Mouse (Mus musculus): Measurements from ENCODE around the gene Chst12. TPM values are rescaled to one million over a fixed set of nuclear protein-coding genes. Genes with fewer than 3 reads are reported as not detected.

Chst12 gene
- polyA plus RNA-seq, 1 experiment from 2014 or later: 19.9 TPM

- DNase-seq (ENCODE audit: low spot score) (no peak), ATAC-seq (no peak)
- Histone ChIP-seq H3K4me3 (ENCODE audit: low read depth, low read length) (no peak overlapping the region), H3K36me3 (ENCODE audit: insufficient read depth, low read length) (no peaks in the 10 kb centered on the region), H3K4me1 (ENCODE audit: insufficient read depth, low read depth, low read length) (no peaks in the 10 kb centered on the region), H3K27me3 (replicated peaks; ENCODE audit: insufficient read depth, low read length) (no peaks in the 10 kb centered on the region), H3K9ac (replicated peaks; ENCODE audit: low read depth) (no peak overlapping the region), H3K27ac (ENCODE audit: low read length) (no peak overlapping the region), H3K9me3 (ENCODE audit: low read length) (no peaks in the 10 kb centered on the region), H3K4me2 (replicated peaks; ENCODE audit: low read depth, low read length) (no peak overlapping the region)
- TF ChIP-seq EP300 (IDR thresholded peaks at IDR 0.05): no peak
- TF ChIP-seq CTCF (IDR thresholded peaks at IDR 0.05): no peak
- WGBS: 54% methylated on average over 3 of the region's 3 CpGs
Observed at GRCm38 (mm10) chr5:140556859-140557258, 51.5 kb downstream of the Chst12 start.

GRCm38 (mm10) chr5:140562601-140563000 lies 57.3 kb downstream of the Chst12 start:
- WGBS: 54% methylated on average over 6 of the region's 9 CpGs
- no peak for TF ChIP-seq CTCF (IDR thresholded peaks at IDR 0.05)
- no peak for TF ChIP-seq EP300 (IDR thresholded peaks at IDR 0.05)
- no peak for DNase-seq (ENCODE audit: low spot score)

GRCm38 (mm10) chr5:140564896-140565295 lies 59.5 kb downstream of the Chst12 start, which contains the start of gene Grifin:
TSS of gene Grifin (minus strand) at chr5:140565071.
- Histone ChIP-seq H3K27me3 (replicated peaks; ENCODE audit: insufficient read depth, low read length) (no peaks in the 10 kb centered on the region), H3K36me3 (ENCODE audit: insufficient read depth, low read length) (no peaks in the 10 kb centered on the region), H3K4me3 (ENCODE audit: low read depth, low read length) (no peak within 1 kb of the TSS), H3K27ac (ENCODE audit: low read length) (no peak within 1 kb of the TSS), H3K9ac (replicated peaks; ENCODE audit: low read depth) (no peak within 1 kb of the TSS), H3K9me3 (ENCODE audit: low read length) (no peaks in the 10 kb centered on the region), H3K4me1 (ENCODE audit: insufficient read depth, low read depth, low read length) (peaks cover 3% of the 10 kb centered on the region; the same call in 1 of the 2 replicates), H3K4me2 (replicated peaks; ENCODE audit: low read depth, low read length) (no peak within 1 kb of the TSS)
- no peak for TF ChIP-seq CTCF (IDR thresholded peaks at IDR 0.05)
- TF ChIP-seq EP300 (IDR thresholded peaks at IDR 0.05): no peak
- 77% methylated on average over 4 of the region's 4 CpGs for WGBS
- DNase-seq (ENCODE audit: low spot score): no peak
- ATAC-seq: no peak

More at GRCm38 (mm10) chr5:140562601-140563000, 57.3 kb downstream of the Chst12 start:
- no peaks in the 10 kb centered on the region for H3K9me3 ChIP-seq (ENCODE audit: low read length)
- no peak overlapping the region for H3K9ac ChIP-seq (replicated peaks; ENCODE audit: low read depth)
- ATAC-seq: no peak
- no peaks in the 10 kb centered on the region for H3K36me3 ChIP-seq (ENCODE audit: insufficient read depth, low read length)
- H3K27me3 ChIP-seq (replicated peaks; ENCODE audit: insufficient read depth, low read length): no peaks in the 10 kb centered on the region
- no peak overlapping the region for H3K27ac ChIP-seq (ENCODE audit: low read length)
- no peaks in the 10 kb centered on the region for H3K4me1 ChIP-seq (ENCODE audit: insufficient read depth, low read depth, low read length)
- no peak overlapping the region for H3K4me2 ChIP-seq (replicated peaks; ENCODE audit: low read depth, low read length)
- H3K4me3 ChIP-seq (ENCODE audit: low read depth, low read length): no peak overlapping the region

- no peak overlapping the region for H3K4me3 ChIP-seq (ENCODE audit: low read depth, low read length)
- H3K36me3 ChIP-seq (ENCODE audit: insufficient read depth, low read length): no peaks in the 10 kb centered on the region
- peaks cover 3% of the 10 kb centered on the region; the same call in 1 of the 2 replicates for H3K4me1 ChIP-seq (ENCODE audit: insufficient read depth, low read depth, low read length)
- no peaks in the 10 kb centered on the region for H3K9me3 ChIP-seq (ENCODE audit: low read length)
- no peak overlapping the region for H3K4me2 ChIP-seq (replicated peaks; ENCODE audit: low read depth, low read length)
- H3K9ac ChIP-seq (replicated peaks; ENCODE audit: low read depth): no peak overlapping the region
- DNase-seq (ENCODE audit: low spot score): no peak
- H3K27me3 ChIP-seq (replicated peaks; ENCODE audit: insufficient read depth, low read length): no peaks in the 10 kb centered on the region
- 45% methylated on average over 4 of the region's 5 CpGs for WGBS
- TF ChIP-seq EP300 (IDR thresholded peaks at IDR 0.05) (no peak), CTCF (IDR thresholded peaks at IDR 0.05) (no peak)
- no peak overlapping the region for H3K27ac ChIP-seq (ENCODE audit: low read length)
- ATAC-seq: no peak
Observed at GRCm38 (mm10) chr5:140565451-140565850, 60.1 kb downstream of the Chst12 start.

- H3K9me3 ChIP-seq (ENCODE audit: low read length): no peaks in the 10 kb centered on the region
- H3K27me3 ChIP-seq (replicated peaks; ENCODE audit: insufficient read depth, low read length): no peaks in the 10 kb centered on the region
- no peak for DNase-seq (ENCODE audit: low spot score)
- H3K27ac ChIP-seq (ENCODE audit: low read length): no peak overlapping the region
- H3K4me1 ChIP-seq (ENCODE audit: insufficient read depth, low read depth, low read length): peaks cover 3% of the 10 kb centered on the region; the same call in 1 of the 2 replicates
- no peak overlapping the region for H3K4me2 ChIP-seq (replicated peaks; ENCODE audit: low read depth, low read length)
- H3K4me3 ChIP-seq (ENCODE audit: low read depth, low read length): no peak overlapping the region
- no peak overlapping the region for H3K9ac ChIP-seq (replicated peaks; ENCODE audit: low read depth)
- no peaks in the 10 kb centered on the region for H3K36me3 ChIP-seq (ENCODE audit: insufficient read depth, low read length)
- TF ChIP-seq CTCF (IDR thresholded peaks at IDR 0.05) (peak; percentile 68), EP300 (IDR thresholded peaks at IDR 0.05) (no peak)
- WGBS: 59% methylated on average over 6 of the region's 6 CpGs
- ATAC-seq: 0 out of 2 replicates have a peak, but pooled peaks have one; percentile 19
Observed at GRCm38 (mm10) chr5:140565856-140566255, 60.5 kb downstream of the Chst12 start.

GRCm38 (mm10) chr5:140566271-140566670 lies 60.9 kb downstream of the Chst12 start:
- H3K4me2 ChIP-seq (replicated peaks; ENCODE audit: low read depth, low read length): no peak overlapping the region
- H3K9ac ChIP-seq (replicated peaks; ENCODE audit: low read depth): no peak overlapping the region
- no peak overlapping the region for H3K27ac ChIP-seq (ENCODE audit: low read length)
- no peak for DNase-seq (ENCODE audit: low spot score)
- H3K9me3 ChIP-seq (ENCODE audit: low read length): no peaks in the 10 kb centered on the region
- WGBS: 74% methylated on average over 4 of the region's 4 CpGs
- H3K4me3 ChIP-seq (ENCODE audit: low read depth, low read length): no peak overlapping the region
- H3K27me3 ChIP-seq (replicated peaks; ENCODE audit: insufficient read depth, low read length): no peaks in the 10 kb centered on the region
- H3K36me3 ChIP-seq (ENCODE audit: insufficient read depth, low read length): no peaks in the 10 kb centered on the region
- peaks cover 3% of the 10 kb centered on the region; the same call in 1 of the 2 replicates for H3K4me1 ChIP-seq (ENCODE audit: insufficient read depth, low read depth, low read length)
- TF ChIP-seq EP300 (IDR thresholded peaks at IDR 0.05) (no peak), CTCF (IDR thresholded peaks at IDR 0.05) (no peak)
- ATAC-seq: no peak
